In genomic region chr5:37064454-37065449, GRCm38 (mm10) we compare ENCODE assay signal across 15 mouse cellular contexts. TPM values are rescaled to one million over a fixed set of nuclear protein-coding genes. Genes with fewer than 3 reads are reported as not detected.
A peak's percentile ranks its signal among the peaks of the same experiment; 100 is the strongest.
DNase-seq lines count a peak whose midpoint lies in the region; ATAC-seq lines count a peak whose summit lies in the region.
"Had no signal": no experiment of that assay in that cellular context is flagged by ENCODE, and none has a peak within 500 bp of the region (broad histone marks: within the 10 kb centered on the region; RNA-seq: fewer than 3 reads in every experiment).

No protein-coding gene starts in this region.

- H3K4me2 ChIP-seq in hindbrain, embryonic 13.5 days: no peak overlapping the region
- H3K4me2 ChIP-seq in hindbrain, embryonic 11.5 days (replicated peaks; ENCODE audit: low read depth, low read length): no peak overlapping the region
- no peak overlapping the region for H3K4me2 ChIP-seq in midbrain, embryonic 13.5 days (replicated peaks)
- no peak overlapping the region for H3K4me2 ChIP-seq in midbrain, embryonic 11.5 days
- peak overlapping the region; percentile 41 for H3K4me2 ChIP-seq in forebrain, embryonic 16.5 days (ENCODE audit: low read length)
- H3K4me2 ChIP-seq in midbrain, embryonic 16.5 days (ENCODE audit: low read length): no peak overlapping the region
- H3K4me2 ChIP-seq: embryonic facial prominence, embryonic 13.5 days; lung, embryonic 14.5 days; midbrain, embryonic 12.5 days had no signal

- H3K4me3 ChIP-seq in hindbrain, embryonic 13.5 days: no peak overlapping the region
- H3K4me3 ChIP-seq in hindbrain, embryonic 11.5 days (ENCODE audit: low read depth, low read length): no peak overlapping the region
- no peak overlapping the region for H3K4me3 ChIP-seq in midbrain, embryonic 13.5 days (replicated peaks)
- no peak overlapping the region for H3K4me3 ChIP-seq in midbrain, embryonic 11.5 days (ENCODE audit: low read depth, low read length)
- H3K4me3 ChIP-seq in forebrain, embryonic 16.5 days (replicated peaks; ENCODE audit: low read length): no peak overlapping the region
- no peak overlapping the region for H3K4me3 ChIP-seq in midbrain, embryonic 16.5 days (ENCODE audit: low read depth, low read length)
- H3K4me3 ChIP-seq: embryonic facial prominence, embryonic 13.5 days; midbrain, embryonic 12.5 days had no signal

- no peaks in the 10 kb centered on the region for H3K9me3 ChIP-seq in hindbrain, embryonic 13.5 days
- H3K9me3 ChIP-seq in hindbrain, embryonic 11.5 days (ENCODE audit: control insufficient read depth, low read length): no peaks in the 10 kb centered on the region
- no peaks in the 10 kb centered on the region for H3K9me3 ChIP-seq in midbrain, embryonic 13.5 days
- H3K9me3 ChIP-seq in midbrain, embryonic 11.5 days (ENCODE audit: control insufficient read depth, low read length): no peaks in the 10 kb centered on the region
- H3K9me3 ChIP-seq in forebrain, embryonic 16.5 days (ENCODE audit: control insufficient read depth, low read length): no peaks in the 10 kb centered on the region
- no peaks in the 10 kb centered on the region for H3K9me3 ChIP-seq in midbrain, embryonic 16.5 days (replicated peaks; ENCODE audit: control insufficient read depth, low read length, poor library complexity, severe bottlenecking)
- H3K9me3 ChIP-seq: embryonic facial prominence, embryonic 13.5 days; midbrain, embryonic 12.5 days had no signal

- 65% methylated on average over 13 of the region's 13 CpGs for WGBS in hindbrain, embryonic 13.5 days
- 72% methylated on average over 13 of the region's 13 CpGs for WGBS in hindbrain, embryonic 11.5 days
- 59% methylated on average over 13 of the region's 13 CpGs for WGBS in midbrain, embryonic 13.5 days
- WGBS in midbrain, embryonic 11.5 days: 78% methylated on average over 13 of the region's 13 CpGs
- 26% methylated on average over 13 of the region's 13 CpGs for WGBS in forebrain, embryonic 16.5 days
- 60% methylated on average over 13 of the region's 13 CpGs for WGBS in midbrain, embryonic 16.5 days

- DNase-seq in hindbrain, embryonic 11.5 days (ENCODE audit: low spot score): no peak
- DNase-seq in midbrain, embryonic 11.5 days (ENCODE audit: low spot score, missing footprints): no peak
- no peak for DNase-seq in retina, postnatal 1 day
- no peak for DNase-seq in gastrocnemius, postnatal 25 days
- DNase-seq: adrenal gland, adult 2 months; cerebellum, adult 18-20 months; heart, postnatal 14 days; lung, embryonic 14.5 days had no signal

- peak; percentile 49; the same call in 1 of the 2 replicates for ATAC-seq in hindbrain, embryonic 13.5 days (ENCODE audit: low FRiP score)
- no peak for ATAC-seq in hindbrain, embryonic 11.5 days (ENCODE audit: low FRiP score)
- peak; percentile 51 for ATAC-seq in midbrain, embryonic 13.5 days
- no peak for ATAC-seq in midbrain, embryonic 11.5 days (ENCODE audit: low FRiP score)
- peak; percentile 93 for ATAC-seq in forebrain, embryonic 16.5 days
- 0 out of 2 replicates have a peak, but pooled peaks have one; percentile 40 for ATAC-seq in midbrain, embryonic 16.5 days

- peaks cover 21% of the 10 kb centered on the region for H3K4me1 ChIP-seq in hindbrain, embryonic 13.5 days (replicated peaks)
- no peaks in the 10 kb centered on the region for H3K4me1 ChIP-seq in hindbrain, embryonic 11.5 days (replicated peaks; ENCODE audit: control insufficient read depth, insufficient read depth, low read length)
- peaks cover 13% of the 10 kb centered on the region for H3K4me1 ChIP-seq in midbrain, embryonic 13.5 days (replicated peaks)
- peaks cover 3% of the 10 kb centered on the region; the same call in 1 of the 2 replicates for H3K4me1 ChIP-seq in midbrain, embryonic 11.5 days (ENCODE audit: control insufficient read depth, insufficient read depth, low read length)
- peaks cover 33% of the 10 kb centered on the region for H3K4me1 ChIP-seq in forebrain, embryonic 16.5 days (replicated peaks; ENCODE audit: control insufficient read depth, insufficient read depth, low read length)
- H3K4me1 ChIP-seq in midbrain, embryonic 16.5 days (ENCODE audit: control insufficient read depth, insufficient read depth, low read length): peaks cover 7% of the 10 kb centered on the region; the same call in 1 of the 2 replicates
- H3K4me1 ChIP-seq: embryonic facial prominence, embryonic 13.5 days had no signal

- no peaks in the 10 kb centered on the region for H3K27me3 ChIP-seq in hindbrain, embryonic 13.5 days
- no peaks in the 10 kb centered on the region for H3K27me3 ChIP-seq in hindbrain, embryonic 11.5 days (ENCODE audit: control insufficient read depth, insufficient read depth, low read length)
- no peaks in the 10 kb centered on the region for H3K27me3 ChIP-seq in midbrain, embryonic 13.5 days
- no peaks in the 10 kb centered on the region for H3K27me3 ChIP-seq in midbrain, embryonic 11.5 days (ENCODE audit: control insufficient read depth, insufficient read depth, low read length)
- no peaks in the 10 kb centered on the region for H3K27me3 ChIP-seq in forebrain, embryonic 16.5 days (replicated peaks; ENCODE audit: control insufficient read depth, insufficient read depth, low read length)
- H3K27me3 ChIP-seq in midbrain, embryonic 16.5 days (ENCODE audit: control insufficient read depth, insufficient read depth, low read depth, low read length): no peaks in the 10 kb centered on the region
- H3K27me3 ChIP-seq: embryonic facial prominence, embryonic 13.5 days; midbrain, embryonic 12.5 days had no signal

- peak overlapping the region; percentile 23 for H3K27ac ChIP-seq in hindbrain, embryonic 13.5 days
- no peak overlapping the region for H3K27ac ChIP-seq in hindbrain, embryonic 11.5 days (ENCODE audit: low read depth, low read length)
- no peak overlapping the region for H3K27ac ChIP-seq in midbrain, embryonic 13.5 days
- no peak overlapping the region for H3K27ac ChIP-seq in midbrain, embryonic 11.5 days (ENCODE audit: low read depth, low read length)
- peak overlapping the region; percentile 93 for H3K27ac ChIP-seq in forebrain, embryonic 16.5 days (ENCODE audit: low read length)
- H3K27ac ChIP-seq in midbrain, embryonic 16.5 days (ENCODE audit: low read length): no peak overlapping the region
- H3K27ac ChIP-seq: embryonic facial prominence, embryonic 13.5 days; midbrain, embryonic 12.5 days had no signal

- H3K9ac ChIP-seq in hindbrain, embryonic 13.5 days: no peak overlapping the region
- no peak overlapping the region for H3K9ac ChIP-seq in hindbrain, embryonic 11.5 days (ENCODE audit: low read depth, low read length)
- H3K9ac ChIP-seq in midbrain, embryonic 13.5 days (replicated peaks): no peak overlapping the region
- H3K9ac ChIP-seq in midbrain, embryonic 11.5 days (ENCODE audit: low read length): no peak overlapping the region
- no peak overlapping the region for H3K9ac ChIP-seq in forebrain, embryonic 16.5 days (replicated peaks; ENCODE audit: low read depth, low read length)
- H3K9ac ChIP-seq in midbrain, embryonic 16.5 days (ENCODE audit: low read depth, low read length): no peak overlapping the region
- H3K9ac ChIP-seq: embryonic facial prominence, embryonic 13.5 days; lung, embryonic 14.5 days; midbrain, embryonic 12.5 days had no signal

- H3K36me3 ChIP-seq in hindbrain, embryonic 13.5 days: no peaks in the 10 kb centered on the region
- H3K36me3 ChIP-seq in hindbrain, embryonic 11.5 days (ENCODE audit: control insufficient read depth, insufficient read depth, low read length): no peaks in the 10 kb centered on the region
- H3K36me3 ChIP-seq in midbrain, embryonic 13.5 days: no peaks in the 10 kb centered on the region
- H3K36me3 ChIP-seq in midbrain, embryonic 11.5 days (ENCODE audit: control insufficient read depth, insufficient read depth, low read length): no peaks in the 10 kb centered on the region
- no peaks in the 10 kb centered on the region for H3K36me3 ChIP-seq in forebrain, embryonic 16.5 days (ENCODE audit: control insufficient read depth, insufficient read depth)
- no peaks in the 10 kb centered on the region for H3K36me3 ChIP-seq in midbrain, embryonic 16.5 days (ENCODE audit: control insufficient read depth, insufficient read depth, low read length)
- H3K36me3 ChIP-seq: embryonic facial prominence, embryonic 13.5 days; midbrain, embryonic 12.5 days had no signal

RNA-seq across cellular contexts. Expression of gene Gm1043, which starts 20.4 kb away (rescaled TPM):
- polyA plus RNA-seq in hindbrain, embryonic 13.5 days (2015; fragmentation: Nextera tagmentation; extraction: Ambion mirVana): 1.5 and 1.6 TPM in 2 replicates
- 0.09 and 0.14 TPM in 2 replicates for polyA plus RNA-seq in hindbrain, embryonic 11.5 days (2014; fragmentation: Nextera tagmentation; extraction: Ambion mirVana)
- 1.1 and 1.3 TPM in 2 replicates for polyA plus RNA-seq in midbrain, embryonic 13.5 days (2015; fragmentation: Nextera tagmentation; extraction: Ambion mirVana)
- 0.04 TPM in 2 replicates for polyA plus RNA-seq in midbrain, embryonic 11.5 days (2014; fragmentation: Nextera tagmentation; extraction: Ambion mirVana)
- polyA plus RNA-seq in forebrain, embryonic 16.5 days (2015; fragmentation: Nextera tagmentation; extraction: Ambion mirVana): 2.6 and 4.3 TPM in 2 replicates
- 2.3 and 3.0 TPM in 2 replicates for polyA plus RNA-seq in midbrain, embryonic 16.5 days (2015; fragmentation: Nextera tagmentation; extraction: Ambion mirVana)
- not detected for total RNA-seq in gastrocnemius, postnatal 25 days (2021)
- total RNA-seq: gastrocnemius, postnatal 4 days had no signal
- polyA plus RNA-seq: embryonic facial prominence, embryonic 13.5 days; lung, embryonic 14.5 days had no signal

Comparison
In these comparisons a context has a peak if more than half of its experiments do, and no peak if none do; other contexts are left out.
1. ATAC-seq: peak in hindbrain, embryonic 13.5 days (single experiment), midbrain, embryonic 13.5 days (single experiment), forebrain, embryonic 16.5 days (single experiment) and midbrain, embryonic 16.5 days (single experiment); none in hindbrain, embryonic 11.5 days (single experiment) and midbrain, embryonic 11.5 days (single experiment).
2. H3K27ac ChIP-seq: peak in hindbrain, embryonic 13.5 days (single experiment) and forebrain, embryonic 16.5 days (single experiment); none in hindbrain, embryonic 11.5 days (single experiment), midbrain, embryonic 13.5 days (single experiment), midbrain, embryonic 11.5 days (single experiment) and midbrain, embryonic 16.5 days (single experiment).